Mouse (Mus musculus) cerebellum, adult 11 months (tissue): ENCODE measurements around the gene Slc45a1.
A peak's percentile ranks its signal among the peaks of the same experiment; 100 is the strongest.
"Not testable (repeated sequence)": the region's sequence is repeated elsewhere in the genome, so short reads cannot be mapped to it uniquely, and the experiment has no call there.

Experiments used
- DNase-seq: peaks from one replicate; pipeline ENCODE4 v3.0.0; 2022

Gene Slc45a1

DNA sequence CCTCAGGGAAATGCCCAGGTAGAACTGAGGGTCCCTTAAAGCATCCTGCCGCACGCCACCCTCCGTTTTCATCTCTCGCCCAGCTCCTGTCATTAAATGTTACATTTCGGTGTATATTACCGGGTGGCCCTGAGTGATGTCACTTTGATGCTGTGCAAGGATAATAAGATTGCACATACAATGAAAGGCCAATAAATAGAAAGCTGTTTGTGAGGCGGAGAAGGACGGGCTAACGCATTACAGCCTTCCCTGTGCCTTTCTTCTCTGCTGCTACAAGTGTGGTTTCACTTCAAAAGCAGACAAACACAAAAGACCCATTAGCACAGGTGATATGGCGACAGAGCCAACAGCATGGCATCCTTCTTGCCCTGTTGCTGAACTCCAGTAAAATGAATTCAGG lies 50.5 kb downstream of the Slc45a1 start:
- DNase-seq: no peak

- DNase-seq: not testable (repeated sequence)
Observed at GRCm38 (mm10) chr4:150600503-150600902, 51.5 kb downstream of the Slc45a1 start.

DNA sequence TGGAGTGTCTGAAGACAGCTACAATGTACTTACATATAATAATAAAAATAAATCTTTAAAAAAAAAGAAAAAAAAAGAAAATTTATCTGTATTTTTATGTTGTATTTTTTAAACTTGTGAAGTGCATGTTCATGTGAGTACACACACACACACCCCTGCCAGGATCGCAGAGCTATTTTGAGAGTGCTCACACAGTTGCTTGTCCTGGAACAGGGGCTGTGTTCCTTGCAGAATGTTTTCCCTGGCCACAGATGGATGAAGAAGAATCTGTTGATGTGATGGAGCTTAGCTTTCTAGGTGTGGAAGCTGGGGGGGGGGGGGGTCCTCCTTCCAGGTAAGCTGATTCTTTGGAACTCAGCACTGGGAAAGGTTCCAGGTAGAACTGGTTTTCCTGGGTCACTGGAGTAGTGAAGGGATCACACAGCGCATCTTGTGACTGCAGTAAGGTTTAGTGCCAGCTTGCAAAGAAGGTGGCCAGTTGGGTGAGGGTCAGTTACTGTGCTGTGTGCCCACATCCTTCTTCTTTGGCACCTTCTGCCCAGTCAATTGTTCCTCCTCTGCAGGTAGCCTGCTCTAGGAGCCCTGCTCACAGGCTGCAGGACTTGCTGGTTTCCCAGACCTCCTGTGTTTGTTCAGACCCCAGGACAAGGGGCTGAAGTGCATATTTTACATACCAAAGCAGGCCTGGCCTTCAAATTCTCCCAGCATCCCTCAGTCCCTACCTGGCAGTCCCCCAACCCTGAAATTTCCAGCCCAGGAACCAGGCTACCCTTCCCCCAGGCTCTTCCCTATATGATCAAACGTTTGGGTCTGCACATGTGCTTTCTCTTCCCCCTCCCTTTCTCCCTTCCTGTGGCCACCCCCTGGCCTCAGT lies 52.6 kb downstream of the Slc45a1 start:
- no peak for DNase-seq

DNA sequence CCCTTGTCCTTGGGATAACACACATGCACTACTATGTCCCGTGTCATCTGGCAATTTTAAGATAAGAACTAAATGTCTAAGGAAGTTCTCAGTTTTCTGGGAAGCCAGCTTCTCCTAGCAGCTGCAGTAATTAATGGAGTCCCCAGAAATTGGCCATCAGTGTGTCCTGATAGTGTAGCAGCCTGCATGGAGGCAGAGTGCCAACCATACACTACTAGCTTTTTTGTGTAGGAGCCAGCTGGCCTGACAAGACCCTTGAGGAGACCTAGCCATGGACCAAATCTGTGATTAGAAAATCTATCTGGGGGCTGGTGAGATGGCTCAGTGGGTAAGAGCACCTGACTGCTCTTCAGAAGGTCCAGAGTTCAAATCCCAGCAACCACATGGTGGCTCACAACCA lies 53.3 kb downstream of the Slc45a1 start:
- DNase-seq: no peak

DNA sequence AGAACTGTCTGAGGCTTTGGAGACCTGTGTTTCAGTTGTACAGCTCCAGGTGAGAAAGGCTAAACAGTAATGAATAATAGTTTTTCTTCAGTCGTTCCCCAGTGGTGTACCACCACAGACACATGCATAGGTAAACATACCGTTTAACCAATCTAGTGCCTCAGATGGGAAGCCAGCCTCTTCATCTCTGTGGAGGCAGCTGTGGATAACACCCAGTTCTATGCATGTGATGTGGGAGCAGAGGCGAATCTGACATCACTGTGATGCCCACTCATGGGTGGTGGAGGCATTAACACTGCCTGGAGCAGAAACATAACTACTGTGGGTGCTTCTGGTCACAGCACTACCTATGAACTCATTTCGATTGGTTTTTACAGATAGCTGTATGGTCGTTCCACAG lies 56.0 kb downstream of the Slc45a1 start:
- no peak for DNase-seq

DNA sequence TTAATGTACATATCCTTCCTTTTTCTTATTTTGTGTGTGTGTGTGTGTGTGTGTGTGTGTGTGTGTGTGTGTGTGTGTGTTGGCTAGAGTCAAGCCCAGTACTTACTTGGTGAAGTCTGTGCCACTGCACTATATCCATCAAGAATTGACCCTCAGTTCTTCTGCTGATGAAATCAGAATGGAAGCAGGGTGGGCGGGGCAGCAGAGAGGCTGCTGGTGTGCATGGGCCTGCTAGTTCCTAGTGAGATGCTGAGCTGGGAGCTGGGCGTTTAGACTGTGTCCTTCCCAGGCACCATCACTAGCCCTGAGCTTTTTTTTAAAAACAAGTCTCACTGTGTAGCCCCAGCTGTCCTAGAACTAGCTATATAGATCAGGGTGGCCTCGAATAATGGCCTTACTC lies 56.9 kb downstream of the Slc45a1 start:
- DNase-seq: no peak

DNA sequence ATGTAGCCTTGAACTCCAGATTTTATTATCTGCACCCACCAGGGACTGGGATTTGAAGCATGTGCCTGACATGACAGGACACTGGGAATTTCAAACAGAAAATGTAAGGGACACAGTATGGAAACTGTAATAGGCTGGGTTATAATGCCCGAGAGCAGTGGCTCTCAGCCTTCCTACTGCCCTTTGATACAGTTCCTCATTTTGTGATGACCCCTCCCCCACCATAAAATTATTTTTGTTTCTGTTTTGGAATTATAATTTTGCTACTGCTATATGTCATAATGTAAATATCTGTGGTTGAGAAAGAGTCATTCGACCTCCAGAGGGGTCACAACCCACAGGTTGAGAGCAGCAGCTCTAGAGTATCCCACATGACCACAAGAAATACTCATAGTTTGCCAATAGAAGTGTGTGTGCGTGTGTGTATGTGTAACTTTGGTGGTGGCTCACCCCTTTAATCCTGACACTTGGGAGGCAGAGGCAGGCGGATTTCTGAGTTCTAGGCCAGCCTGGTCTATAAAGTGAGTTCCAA lies 57.6 kb downstream of the Slc45a1 start:
- no peak for DNase-seq

DNA sequence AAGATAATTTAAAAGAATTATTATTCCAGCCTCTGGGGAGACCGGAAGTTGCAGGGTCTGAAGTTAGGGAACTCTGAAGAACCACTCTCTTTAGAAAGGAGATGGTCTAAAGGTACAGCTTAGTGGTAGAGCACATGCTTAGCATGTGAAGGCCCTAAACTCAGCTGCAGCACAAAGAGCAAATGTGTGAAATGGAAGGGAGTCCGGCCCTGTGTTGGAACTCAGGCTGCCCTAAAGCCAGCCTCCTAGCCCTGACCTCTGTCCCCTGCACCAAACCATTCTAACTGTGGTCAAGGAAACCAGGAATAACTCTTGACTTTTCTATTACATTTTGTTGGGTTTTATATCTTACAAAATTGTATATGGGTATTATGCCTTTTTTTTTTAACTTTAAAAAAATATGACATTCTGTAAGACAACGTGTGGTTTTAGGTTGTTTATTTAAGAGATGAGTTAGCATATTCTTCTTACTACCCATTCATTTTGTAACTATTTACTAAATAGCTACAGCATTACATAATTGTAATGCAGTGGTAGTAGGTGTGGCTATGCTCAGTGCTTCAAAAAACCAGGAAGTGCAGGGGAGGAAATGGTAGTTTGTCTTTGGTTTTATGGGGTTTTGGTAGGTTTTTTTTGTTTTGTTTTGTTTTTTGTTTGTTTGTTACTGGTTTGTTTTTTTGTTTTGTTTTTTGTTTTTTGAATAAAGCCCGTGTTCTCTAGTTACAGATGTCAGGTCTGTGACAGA lies 58.3 kb downstream of the Slc45a1 start:
- DNase-seq: no peak

- no peak for DNase-seq
Observed at GRCm38 (mm10) chr4:150592087-150592486, 59.9 kb downstream of the Slc45a1 start.

DNA sequence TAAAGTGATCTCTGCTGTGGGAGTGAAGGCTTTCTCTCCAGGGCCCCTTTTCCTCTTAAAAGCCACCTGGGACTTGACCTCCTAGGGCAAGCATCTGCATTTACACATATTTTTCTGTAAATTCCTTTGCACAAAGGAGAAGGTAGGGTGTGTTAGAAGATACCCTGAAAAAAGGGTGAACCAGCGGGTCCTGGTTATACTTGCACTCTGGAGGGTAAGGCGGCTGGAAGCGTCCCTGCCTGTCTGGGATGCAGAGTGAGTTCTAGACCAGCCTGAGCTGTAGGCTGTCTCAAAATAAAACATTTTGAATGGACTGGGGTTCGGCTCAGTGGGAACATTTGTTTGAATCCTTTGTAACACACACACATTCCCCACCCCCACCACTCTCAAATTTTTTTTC lies 60.4 kb downstream of the Slc45a1 start:
- no peak for DNase-seq

DNA sequence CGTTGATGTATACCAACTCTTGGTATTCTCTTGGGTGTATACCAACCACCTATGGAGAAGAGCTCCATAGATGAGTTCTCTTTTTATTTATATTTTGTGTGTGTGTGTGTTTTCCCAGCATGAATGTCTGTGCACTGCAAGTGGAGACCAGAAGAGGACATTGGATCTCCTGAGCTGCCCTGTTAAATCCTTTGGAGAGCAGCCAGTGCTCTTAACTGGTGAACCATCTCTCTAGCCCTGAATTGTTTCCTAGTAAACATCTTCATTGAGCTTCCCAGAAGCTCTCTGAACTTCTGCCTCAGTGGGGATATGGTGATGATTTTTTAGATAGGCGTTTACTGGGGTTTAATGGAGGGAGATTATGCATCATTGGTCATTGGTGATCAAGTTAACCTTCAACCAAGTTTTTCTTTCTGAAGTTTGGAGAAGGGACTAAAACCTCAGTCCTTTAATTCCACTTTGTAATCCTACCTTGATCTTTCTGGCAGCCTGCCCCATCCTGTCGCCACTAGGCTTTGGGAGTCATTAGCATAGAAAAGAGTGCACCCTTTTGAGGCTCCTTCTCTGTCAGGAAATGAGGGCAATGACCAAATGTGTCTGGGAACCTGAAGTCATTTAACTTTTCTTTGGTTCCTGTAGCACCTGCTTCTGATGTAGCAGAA lies 61.2 kb downstream of the Slc45a1 start:
- DNase-seq: no peak

- DNase-seq: no peak
Observed at GRCm38 (mm10) chr4:150588300-150588621, 63.7 kb downstream of the Slc45a1 start.

- DNase-seq: no peak
Observed at GRCm38 (mm10) chr4:150587597-150588299, 64.2 kb downstream of the Slc45a1 start.

GRCm38 (mm10) chr4:150586275-150586674 lies 65.7 kb downstream of the Slc45a1 start:
- DNase-seq: no peak

GRCm38 (mm10) chr4:150585800-150586199 lies 66.2 kb downstream of the Slc45a1 start:
- DNase-seq: no peak

- DNase-seq: no peak
Observed at GRCm38 (mm10) chr4:150583777-150584135, 68.2 kb downstream of the Slc45a1 start.

DNA sequence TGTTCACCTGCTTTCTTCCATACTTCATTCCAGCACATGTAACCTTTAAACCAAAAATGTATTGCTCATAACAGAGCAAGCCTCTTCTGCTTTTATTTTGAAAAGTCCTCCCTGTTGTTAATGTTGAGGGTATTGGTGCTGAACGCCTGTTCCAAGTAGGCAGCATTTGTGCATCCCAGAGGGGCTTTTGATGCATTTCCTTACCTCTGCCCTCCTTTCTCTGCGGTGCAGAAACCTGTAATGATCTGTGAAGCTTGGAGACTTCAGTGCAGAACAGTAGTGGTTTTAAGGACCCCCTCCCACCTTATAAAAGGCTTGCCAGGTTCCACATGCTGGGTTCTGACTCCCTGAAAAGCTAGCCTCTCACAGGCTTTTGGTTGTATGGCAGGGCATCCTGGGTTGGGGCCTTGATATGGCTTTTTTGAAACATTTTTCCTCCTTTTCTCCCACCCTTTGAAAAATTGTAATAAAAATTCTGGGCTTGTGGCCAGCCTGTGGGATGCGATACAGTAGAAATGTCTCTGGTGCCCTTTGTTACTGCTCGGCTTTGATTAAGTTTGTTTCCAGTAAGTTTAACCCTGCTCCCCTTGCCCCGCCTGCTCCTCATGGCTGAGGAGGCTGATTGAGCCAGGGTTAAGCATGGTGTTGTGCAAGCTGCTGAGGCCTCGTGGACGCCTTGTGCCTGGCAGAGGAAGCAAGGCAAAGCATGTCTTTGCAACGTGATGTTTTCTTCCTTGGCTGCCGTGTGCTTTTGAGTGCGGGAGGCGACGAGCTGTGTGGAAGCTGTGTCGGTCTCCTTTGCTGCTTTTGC lies 68.8 kb downstream of the Slc45a1 start:
- peak; percentile 48 for DNase-seq

DNA sequence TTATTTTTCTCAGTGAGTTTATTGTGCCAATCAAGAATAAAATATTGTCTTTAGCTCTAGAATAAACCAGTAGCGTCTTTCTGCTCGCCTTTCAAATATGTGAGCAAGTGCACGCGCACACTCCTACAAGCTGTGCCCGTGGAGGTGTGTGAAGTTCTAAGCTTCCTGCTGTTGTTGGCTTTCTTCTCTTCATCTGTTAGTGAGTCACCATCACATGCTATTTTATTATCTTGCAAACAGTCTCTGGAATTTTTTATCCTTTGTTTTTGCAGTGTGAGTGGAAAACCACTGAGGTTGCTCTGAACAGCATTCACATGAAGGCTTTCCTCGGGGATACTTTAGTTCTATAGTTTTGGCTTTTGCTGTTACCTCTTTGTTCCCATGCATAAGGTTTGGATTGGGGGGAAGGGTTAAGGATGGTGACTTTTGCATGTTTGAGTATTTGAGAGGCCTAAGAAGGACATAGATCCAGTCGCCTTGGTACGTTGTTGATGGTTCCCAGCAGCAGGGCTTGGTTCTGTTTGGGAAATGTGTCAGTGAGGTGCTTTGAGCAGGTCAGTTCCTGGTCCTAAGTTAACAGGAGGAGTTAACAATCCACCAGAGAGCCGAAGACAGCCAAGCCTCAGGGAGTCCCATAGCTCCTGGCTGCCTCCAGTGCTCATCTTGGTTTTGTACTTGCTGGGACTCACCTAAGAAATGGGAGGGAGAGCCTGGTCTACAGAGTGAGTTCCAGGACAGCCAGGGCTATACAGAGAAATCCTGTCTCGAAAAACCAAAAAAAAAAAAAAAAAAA lies 69.8 kb downstream of the Slc45a1 start:
- no peak for DNase-seq
